Mouse (Mus musculus) megakaryocyte, embryonic 14.5 days (primary cell): ENCODE results near the gene Pknox2.

ENCODE experiments used
- FLI1 ChIP-seq: IDR thresholded peaks from 2 replicates; pipeline ENCODE4 v1.6.1; 2012; ENCODE audit warnings: low read length, inconsistent platforms, mixed read lengths
- GATA1 ChIP-seq: IDR thresholded peaks from 3 replicates; pipeline ENCODE4 v1.6.1; 2012; ENCODE audit warnings: mixed read lengths, low read length, inconsistent platforms, borderline replicate concordance

DNA sequence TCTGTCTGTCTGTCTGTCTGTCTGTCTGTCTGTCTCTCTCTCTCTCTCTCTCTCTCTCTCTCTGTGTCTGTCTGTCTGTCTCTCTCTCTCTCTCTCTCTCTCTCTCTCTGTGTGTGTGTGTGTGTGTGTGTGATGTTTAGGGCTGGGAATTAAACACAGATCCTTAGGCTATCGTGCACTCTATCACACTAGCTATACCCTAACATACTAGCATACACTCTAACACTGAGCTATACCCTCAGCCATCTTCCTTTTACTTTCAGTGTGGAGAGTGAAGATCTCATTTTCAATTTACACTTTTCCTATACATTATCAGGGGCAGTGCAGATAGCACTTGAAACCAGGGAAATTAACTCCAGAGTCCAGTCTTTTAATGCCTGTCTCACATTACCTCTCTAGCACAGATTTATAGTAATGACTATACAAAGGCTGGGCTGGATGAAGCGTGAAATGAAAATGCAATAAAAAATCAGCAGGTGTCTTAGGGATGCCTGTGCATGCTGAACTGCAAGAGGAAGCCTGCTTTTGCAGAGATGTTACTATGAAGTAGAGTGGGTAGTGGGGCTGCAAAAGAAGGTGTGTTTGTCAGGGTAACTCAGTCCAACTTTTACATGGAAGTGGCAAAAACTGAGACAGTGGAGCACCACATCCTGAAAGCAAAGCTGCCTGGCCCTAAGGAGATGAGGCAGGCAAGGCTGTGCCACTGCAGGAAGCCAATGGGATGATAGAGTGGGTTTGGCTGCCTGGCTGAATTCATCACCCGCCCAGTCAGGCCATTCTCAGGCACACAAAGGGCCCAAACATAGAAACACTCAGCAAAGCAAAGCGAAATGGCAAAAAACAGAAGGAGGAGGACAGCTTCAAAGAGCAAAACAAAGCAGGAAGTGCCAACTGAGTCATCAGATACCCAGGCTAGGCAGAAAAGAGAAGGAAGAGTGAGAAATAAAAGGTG is 282.1 kb downstream of the Pknox2 start:
- no peak for TF ChIP-seq GATA1
- TF ChIP-seq FLI1: no peak
